In genomic region chr4:121039331-121040115, GRCm38 (mm10) we compare ENCODE assay signal across 8 mouse cellular contexts. TPM values are rescaled to one million over a fixed set of nuclear protein-coding genes. Genes with fewer than 3 reads are reported as not detected.
A peak's percentile ranks its signal among the peaks of the same experiment; 100 is the strongest.
DNase-seq lines count a peak whose midpoint lies in the region; ATAC-seq lines count a peak whose summit lies in the region.

Gene Col9a2 (plus strand): TSS chr4:121039385.

- peak within 1 kb of the TSS; percentile 45 for H3K4me3 ChIP-seq in hindbrain, embryonic 13.5 days
- H3K4me3 ChIP-seq in midbrain, embryonic 14.5 days (replicated peaks; ENCODE audit: low read depth, low read length): peak within 1 kb of the TSS; percentile 41

- 0 out of 2 replicates have a peak, but pooled peaks cover 2% of the 10 kb centered on the region for H3K36me3 ChIP-seq in hindbrain, embryonic 13.5 days
- H3K36me3 ChIP-seq in midbrain, embryonic 14.5 days (ENCODE audit: control insufficient read depth, insufficient read depth, low read length): no peaks in the 10 kb centered on the region

- peaks cover 31% of the 10 kb centered on the region for H3K27me3 ChIP-seq in hindbrain, embryonic 13.5 days
- peaks cover 9% of the 10 kb centered on the region; the same call in 1 of the 2 replicates for H3K27me3 ChIP-seq in midbrain, embryonic 14.5 days (ENCODE audit: control insufficient read depth, insufficient read depth, low read length)

- peaks cover 36% of the 10 kb centered on the region for H3K4me1 ChIP-seq in hindbrain, embryonic 13.5 days (replicated peaks)
- H3K4me1 ChIP-seq in midbrain, embryonic 14.5 days (ENCODE audit: control insufficient read depth, insufficient read depth, low read length): peaks cover 12% of the 10 kb centered on the region; the same call in 1 of the 2 replicates

- peak within 1 kb of the TSS; percentile 70 for H3K4me2 ChIP-seq in hindbrain, embryonic 13.5 days
- H3K4me2 ChIP-seq in midbrain, embryonic 14.5 days (ENCODE audit: low read length): peak within 1 kb of the TSS; percentile 67

- H3K9me3 ChIP-seq in hindbrain, embryonic 13.5 days: no peaks in the 10 kb centered on the region
- H3K9me3 ChIP-seq in midbrain, embryonic 14.5 days (ENCODE audit: control insufficient read depth, low read length): no peaks in the 10 kb centered on the region

- 4% methylated on average over 46 of the region's 46 CpGs for WGBS in hindbrain, embryonic 13.5 days
- 3% methylated on average over 46 of the region's 46 CpGs for WGBS in midbrain, embryonic 14.5 days

- ATAC-seq in hindbrain, embryonic 13.5 days (ENCODE audit: low FRiP score): peak; percentile 43; the same call in 1 of the 2 replicates
- ATAC-seq in midbrain, embryonic 14.5 days (ENCODE audit: low FRiP score, low TSS enrichment): peak; percentile 47

- H3K9ac ChIP-seq in hindbrain, embryonic 13.5 days: peak within 1 kb of the TSS; percentile 75
- peak within 1 kb of the TSS; percentile 68 for H3K9ac ChIP-seq in midbrain, embryonic 14.5 days (replicated peaks; ENCODE audit: low read length)

- H3K27ac ChIP-seq in hindbrain, embryonic 13.5 days: peak within 1 kb of the TSS; percentile 40
- no peak within 1 kb of the TSS for H3K27ac ChIP-seq in midbrain, embryonic 14.5 days (replicated peaks; ENCODE audit: low read depth, low read length)

- DNase-seq in cerebellum, postnatal 10 days: peak; percentile 67 to 68
- DNase-seq in cerebellum, adult 9-11 months: no peak
- DNase-seq in lung, postnatal 10 days: peak; percentile 12
- DNase-seq in lung, adult 18-20 months: no peak
- DNase-seq in midbrain, embryonic 14.5 days: peak; percentile 65
- DNase-seq in right cerebral cortex, postnatal 36 days (ENCODE audit: low spot score in 2 of 2): no peak
- DNase-seq in spleen, adult 18-20 months: no peak

RNA-seq across cellular contexts. Expression of gene Col9a2, which starts in this region (rescaled TPM):
- polyA plus RNA-seq in hindbrain, embryonic 13.5 days (2015; fragmentation: Nextera tagmentation; extraction: Ambion mirVana): 12.9 and 14.4 TPM in 2 replicates
- polyA plus RNA-seq in midbrain, embryonic 14.5 days (2014; fragmentation: Nextera tagmentation; extraction: Ambion mirVana): 8.3 and 10.9 TPM in 2 replicates

Comparison
In these comparisons a context has a peak if more than half of its experiments do, and no peak if none do; other contexts are left out.
1. DNase-seq: peak in cerebellum, postnatal 10 days (2 of 2), lung, postnatal 10 days (single experiment) and midbrain, embryonic 14.5 days (single experiment); none in cerebellum, adult 9-11 months (single experiment), lung, adult 18-20 months (0 of 2), right cerebral cortex, postnatal 36 days (0 of 2) and spleen, adult 18-20 months (0 of 2).